Mouse (Mus musculus) hindbrain, embryonic 13.5 days (tissue): ENCODE measurements around the gene Slc25a27. TPM values are rescaled to one million over a fixed set of nuclear protein-coding genes. Genes with fewer than 3 reads are reported as not detected.

Experiments
- ATAC-seq: fragments of 200-750 bp; cut with Nextera tagmentation; 2 replicates; pipeline ENCODE4 v1.8.0; 2017; ENCODE audit warnings: moderate TSS enrichment; ENCODE audit not compliant: low FRiP score
- H3K27ac ChIP-seq: fragments of 300-500 bp; sonication (generic); 2 replicates; pipeline ENCODE4 v1.5.1; 2015; ENCODE audit warnings: inconsistent platforms, mild to moderate bottlenecking, moderate library complexity
- H3K27me3 ChIP-seq: fragments of 300-500 bp; sonication (generic); 2 replicates; pipeline ENCODE4 v1.6.1; 2015; ENCODE audit warnings: mild to moderate bottlenecking, inconsistent platforms
- H3K36me3 ChIP-seq: fragments of 300-500 bp; sonication (generic); 2 replicates; pipeline ENCODE4 v1.6.1; 2015; ENCODE audit warnings: mild to moderate bottlenecking, inconsistent platforms
- H3K4me1 ChIP-seq: fragments of 300-500 bp; sonication (generic); replicated peaks from 2 replicates; pipeline ENCODE4 v1.6.1; 2015; ENCODE audit warnings: inconsistent platforms
- H3K4me2 ChIP-seq: fragments of 300-500 bp; sonication (generic); 2 replicates; pipeline ENCODE4 v1.6.1; 2015; ENCODE audit warnings: inconsistent platforms, mild to moderate bottlenecking, moderate library complexity
- H3K4me3 ChIP-seq: fragments of 300-500 bp; sonication (generic); 2 replicates; pipeline ENCODE4 v1.5.1; 2015; ENCODE audit warnings: mild to moderate bottlenecking, inconsistent platforms
- H3K9ac ChIP-seq: fragments of 300-500 bp; sonication (generic); 2 replicates; pipeline ENCODE4 v1.6.1; 2015; ENCODE audit warnings: mild to moderate bottlenecking, inconsistent platforms
- H3K9me3 ChIP-seq: fragments of 300-500 bp; sonication (generic); 2 replicates; pipeline ENCODE4 v1.6.1; 2016; ENCODE audit warnings: inconsistent platforms
- WGBS: fragments of 180-500 bp; shearing (Covaris S2); methylation state at CpG from one replicate; pipeline ENCODE4 v1.1.7; 2015; 5-methylcytosine and 5-hydroxymethylcytosine counted together
- polyA plus RNA-seq: library from polyadenylated mRNA; unstranded; fragments of >200 nt; fragmentation: Nextera tagmentation; extraction: Ambion mirVana; gene quantifications from 2 replicates; pipeline ENCODE4 v1.2.1, GENCODE M21; 2015

Gene Slc25a27
- polyA plus RNA-seq, 1 experiment from 2014 or later: 113 TPM

GRCm38 (mm10) chr17:43643191-43643590 lies 23.8 kb downstream of the Slc25a27 start:
- no peak for ATAC-seq
- H3K4me1 ChIP-seq: peaks cover 3% of the 10 kb centered on the region; the same call in 1 of the 2 replicates
- H3K9me3 ChIP-seq: no peaks in the 10 kb centered on the region
- H3K4me2 ChIP-seq: no peak overlapping the region
- no peak overlapping the region for H3K27ac ChIP-seq
- H3K27me3 ChIP-seq: no peaks in the 10 kb centered on the region
- H3K36me3 ChIP-seq: peaks cover 60% of the 10 kb centered on the region
- WGBS: 81% methylated on average over 7 of the region's 7 CpGs
- no peak overlapping the region for H3K9ac ChIP-seq
- H3K4me3 ChIP-seq: no peak overlapping the region

- ATAC-seq: no peak
- Histone ChIP-seq H3K36me3 (peaks cover 48% of the 10 kb centered on the region), H3K9me3 (no peaks in the 10 kb centered on the region), H3K4me2 (no peak overlapping the region), H3K4me1 (peaks cover 3% of the 10 kb centered on the region; the same call in 1 of the 2 replicates), H3K4me3 (no peak overlapping the region), H3K27me3 (no peaks in the 10 kb centered on the region), H3K9ac (no peak overlapping the region), H3K27ac (no peak overlapping the region)
- 91% methylated on average over 1 of the region's 1 CpGs for WGBS
Measured at GRCm38 (mm10) chr17:43640825-43641224, 26.2 kb downstream of the Slc25a27 start.

GRCm38 (mm10) chr17:43637146-43637545 lies 29.9 kb downstream of the Slc25a27 start:
- H3K27ac ChIP-seq: no peak overlapping the region
- no peak overlapping the region for H3K9ac ChIP-seq
- ATAC-seq: no peak
- H3K36me3 ChIP-seq: peaks cover 13% of the 10 kb centered on the region
- H3K4me2 ChIP-seq: no peak overlapping the region
- WGBS: 96% methylated on average over 4 of the region's 4 CpGs
- H3K9me3 ChIP-seq: no peaks in the 10 kb centered on the region
- H3K4me3 ChIP-seq: no peak overlapping the region
- H3K4me1 ChIP-seq: peaks cover 3% of the 10 kb centered on the region; the same call in 1 of the 2 replicates
- peaks cover 4% of the 10 kb centered on the region; the same call in 1 of the 2 replicates for H3K27me3 ChIP-seq

- H3K4me2 ChIP-seq: peak overlapping the region; percentile 88
- peak overlapping the region; percentile 71 for H3K9ac ChIP-seq
- ATAC-seq: peak; percentile 9; the same call in 1 of the 2 replicates
Measured at GRCm38 (mm10) chr17:43630427-43630760, 36.6 kb downstream of the Slc25a27 start.

GRCm38 (mm10) chr17:43629496-43630426 lies 37.3 kb downstream of the Slc25a27 start, which contains the start of gene Tdrd6:
Gene Tdrd6, minus strand, starts transcription at chr17:43630299.
- peak within 1 kb of the TSS; percentile 49 for H3K4me3 ChIP-seq
- peaks cover 50% of the 10 kb centered on the region for H3K27me3 ChIP-seq
- ATAC-seq: peak; percentile 68
- H3K4me1 ChIP-seq: peaks cover 19% of the 10 kb centered on the region
- 3% methylated on average over 81 of the region's 83 CpGs for WGBS
- no peak within 1 kb of the TSS for H3K27ac ChIP-seq
- H3K9me3 ChIP-seq: peaks cover 12% of the 10 kb centered on the region; the same call in 1 of the 2 replicates
- peak within 1 kb of the TSS; percentile 88 for H3K4me2 ChIP-seq
- no peaks in the 10 kb centered on the region for H3K36me3 ChIP-seq
- peak within 1 kb of the TSS; percentile 71 for H3K9ac ChIP-seq

More at GRCm38 (mm10) chr17:43630427-43630760, 36.6 kb downstream of the Slc25a27 start:
- Histone ChIP-seq H3K4me1 (peaks cover 19% of the 10 kb centered on the region), H3K9me3 (peaks cover 12% of the 10 kb centered on the region; the same call in 1 of the 2 replicates), H3K4me3 (peak overlapping the region; percentile 49), H3K27ac (no peak overlapping the region), H3K27me3 (peaks cover 50% of the 10 kb centered on the region), H3K36me3 (no peaks in the 10 kb centered on the region)
- 39% methylated on average over 13 of the region's 13 CpGs for WGBS

- WGBS: 20% methylated on average over 24 of the region's 24 CpGs
- peak overlapping the region; percentile 49 for H3K4me3 ChIP-seq
- H3K9ac ChIP-seq: peak overlapping the region; percentile 71
- peak overlapping the region; percentile 88 for H3K4me2 ChIP-seq
- H3K9me3 ChIP-seq: peaks cover 12% of the 10 kb centered on the region; the same call in 1 of the 2 replicates
- H3K27ac ChIP-seq: no peak overlapping the region
- H3K4me1 ChIP-seq: peaks cover 19% of the 10 kb centered on the region
- ATAC-seq: 0 out of 2 replicates have a peak, but pooled peaks have one; percentile 40
- peaks cover 50% of the 10 kb centered on the region for H3K27me3 ChIP-seq
- no peaks in the 10 kb centered on the region for H3K36me3 ChIP-seq
Measured at GRCm38 (mm10) chr17:43629026-43629495, 38.0 kb downstream of the Slc25a27 start.

GRCm38 (mm10) chr17:43628246-43628645 lies 38.8 kb downstream of the Slc25a27 start:
- Histone ChIP-seq H3K4me1 (peaks cover 19% of the 10 kb centered on the region), H3K36me3 (no peaks in the 10 kb centered on the region), H3K4me3 (no peak overlapping the region), H3K4me2 (no peak overlapping the region), H3K27me3 (peaks cover 50% of the 10 kb centered on the region), H3K9me3 (peaks cover 12% of the 10 kb centered on the region; the same call in 1 of the 2 replicates), H3K9ac (no peak overlapping the region), H3K27ac (no peak overlapping the region)
- WGBS: 93% methylated on average over 10 of the region's 10 CpGs
- no peak for ATAC-seq

- Histone ChIP-seq H3K9ac (no peak overlapping the region), H3K36me3 (no peaks in the 10 kb centered on the region), H3K4me3 (no peak overlapping the region), H3K4me1 (no peaks in the 10 kb centered on the region), H3K27me3 (peaks cover 4% of the 10 kb centered on the region; the same call in 1 of the 2 replicates), H3K4me2 (no peak overlapping the region), H3K9me3 (peaks cover 6% of the 10 kb centered on the region; the same call in 1 of the 2 replicates), H3K27ac (no peak overlapping the region)
- ATAC-seq: no peak
- whole genome bisulfite sequencing: 91% methylated on average over 10 of the region's 10 CpGs
Measured at GRCm38 (mm10) chr17:43622076-43622475, 44.9 kb downstream of the Slc25a27 start.

GRCm38 (mm10) chr17:43619156-43619555 lies 47.9 kb downstream of the Slc25a27 start:
- Histone ChIP-seq H3K9me3 (no peaks in the 10 kb centered on the region), H3K27ac (no peak overlapping the region), H3K27me3 (no peaks in the 10 kb centered on the region), H3K9ac (no peak overlapping the region), H3K36me3 (no peaks in the 10 kb centered on the region), H3K4me3 (no peak overlapping the region), H3K4me2 (no peak overlapping the region), H3K4me1 (no peaks in the 10 kb centered on the region)
- ATAC-seq: no peak
- WGBS: 94% methylated on average over 9 of the region's 9 CpGs

GRCm38 (mm10) chr17:43612221-43612620 lies 54.8 kb downstream of the Slc25a27 start:
- Histone ChIP-seq H3K4me3 (no peak overlapping the region), H3K4me1 (no peaks in the 10 kb centered on the region), H3K27ac (no peak overlapping the region), H3K4me2 (no peak overlapping the region), H3K27me3 (no peaks in the 10 kb centered on the region), H3K36me3 (no peaks in the 10 kb centered on the region), H3K9me3 (no peaks in the 10 kb centered on the region), H3K9ac (no peak overlapping the region)
- ATAC-seq: no peak
- 74% methylated on average over 3 of the region's 3 CpGs for WGBS

- Histone ChIP-seq H3K9me3 (no peaks in the 10 kb centered on the region), H3K4me2 (no peak overlapping the region), H3K4me1 (no peaks in the 10 kb centered on the region), H3K36me3 (no peaks in the 10 kb centered on the region), H3K9ac (no peak overlapping the region), H3K27ac (no peak overlapping the region), H3K27me3 (no peaks in the 10 kb centered on the region), H3K4me3 (no peak overlapping the region)
- 22% methylated on average over 7 of the region's 7 CpGs for whole genome bisulfite sequencing
- 0 out of 2 replicates have a peak, but pooled peaks have one; percentile 57 for ATAC-seq
Measured at GRCm38 (mm10) chr17:43611586-43611985, 55.4 kb downstream of the Slc25a27 start.

GRCm38 (mm10) chr17:43606704-43607103 lies 60.3 kb downstream of the Slc25a27 start:
- Histone ChIP-seq H3K27me3 (no peaks in the 10 kb centered on the region), H3K9ac (no peak overlapping the region), H3K27ac (no peak overlapping the region), H3K4me1 (no peaks in the 10 kb centered on the region), H3K9me3 (no peaks in the 10 kb centered on the region), H3K4me2 (no peak overlapping the region), H3K4me3 (no peak overlapping the region), H3K36me3 (0 out of 2 replicates have a peak, but pooled peaks cover 3% of the 10 kb centered on the region)
- ATAC-seq: no peak
- WGBS: 11% methylated on average over 3 of the region's 3 CpGs
